Mouse (Mus musculus) E14TG2a.4 (cell line): ENCODE results near the gene Gpkow.

Source experiments
- CTCF ChIP-seq: conservative IDR thresholded peaks from 2 replicates; pipeline ENCODE4 v1.5.1; 2014; ENCODE audit warnings: low read length
- POU5F1 ChIP-seq: IDR thresholded peaks from 2 replicates; pipeline ENCODE4 v1.6.1; 2014; ENCODE audit warnings: low read length, borderline replicate concordance

DNA sequence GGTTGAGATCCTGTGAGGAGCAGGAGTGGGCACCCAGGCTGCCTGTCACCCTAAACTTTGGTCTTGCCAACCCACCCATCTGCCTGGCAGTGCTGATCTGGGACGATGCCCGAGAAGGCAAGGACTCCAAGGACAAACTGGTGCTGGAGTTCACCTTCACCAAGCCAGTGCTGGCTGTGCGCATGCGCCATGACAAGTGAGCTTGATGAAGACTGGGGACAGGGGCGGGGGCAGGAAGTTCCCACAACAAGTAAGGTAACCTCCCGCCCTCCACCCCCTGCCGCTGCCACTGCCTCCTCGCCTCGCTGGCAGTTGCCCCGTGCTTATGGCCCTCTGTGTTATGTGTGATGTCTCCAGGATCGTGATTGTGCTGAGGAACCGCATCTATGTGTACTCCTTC is 28.9 kb downstream of the Gpkow start:
- TF ChIP-seq CTCF (no peak), POU5F1 (no peak)
